Mouse (Mus musculus) layer of hippocampus, adult 9-10 months (tissue): ENCODE results near the gene Clec3a.

ENCODE experiments used
- DNase-seq: peaks from one replicate; pipeline ENCODE4 v3.0.0; 2022; ENCODE audit warnings: low spot score

Gene Clec3a

GRCm38 (mm10) chr8:114417786-114418185 lies at the start of gene Clec3a:
Clec3a (plus strand) TSS chr8:114418086.
- DNase-seq = no peak

- peak; percentile 81 for DNase-seq
These were observed 48.6 kb upstream of the Clec3a start for GRCm38 (mm10) chr8:114369038-114369976.

- no peak for DNase-seq
These were observed 43.5 kb upstream of the Clec3a start for GRCm38 (mm10) chr8:114374390-114374789.

GRCm38 (mm10) chr8:114384189-114384588 lies 33.7 kb upstream of the Clec3a start:
- DNase-seq = no peak

GRCm38 (mm10) chr8:114387494-114387893 lies 30.4 kb upstream of the Clec3a start:
- DNase-seq = no peak

- no peak for DNase-seq
These were observed 27.2 kb upstream of the Clec3a start for GRCm38 (mm10) chr8:114390465-114391254.

GRCm38 (mm10) chr8:114398326-114398725 lies 19.6 kb upstream of the Clec3a start:
- DNase-seq = no peak

GRCm38 (mm10) chr8:114399273-114399672 lies 18.6 kb upstream of the Clec3a start:
- no peak for DNase-seq

GRCm38 (mm10) chr8:114401679-114402078 lies 16.2 kb upstream of the Clec3a start:
- DNase-seq = no peak

- DNase-seq = no peak
These were observed 6.5 kb upstream of the Clec3a start for GRCm38 (mm10) chr8:114411421-114411820.

- no peak for DNase-seq
These were observed 600 bp downstream of the Clec3a start for GRCm38 (mm10) chr8:114418486-114418885.

GRCm38 (mm10) chr8:114418904-114419303 lies 1.0 kb downstream of the Clec3a start:
- no peak for DNase-seq

- no peak for DNase-seq
These were observed 3.7 kb downstream of the Clec3a start for GRCm38 (mm10) chr8:114421544-114421943.

GRCm38 (mm10) chr8:114438236-114438635 lies 20.4 kb downstream of the Clec3a start:
- no peak for DNase-seq

GRCm38 (mm10) chr8:114439334-114440204 lies 21.7 kb downstream of the Clec3a start, which contains the start of gene Wwox:
Wwox (plus strand) TSS chr8:114439655.
- peak; percentile 100 for DNase-seq

- DNase-seq = no peak
These were observed 22.3 kb downstream of the Clec3a start for GRCm38 (mm10) chr8:114440205-114440589.

- DNase-seq = no peak
These were observed 23.7 kb downstream of the Clec3a start for GRCm38 (mm10) chr8:114441616-114442015.

- no peak for DNase-seq
These were observed 29.0 kb downstream of the Clec3a start for GRCm38 (mm10) chr8:114446884-114447283.

GRCm38 (mm10) chr8:114452278-114452677 lies 34.4 kb downstream of the Clec3a start:
- no peak for DNase-seq

- peak; percentile 26 for DNase-seq
These were observed 34.9 kb downstream of the Clec3a start for GRCm38 (mm10) chr8:114452781-114453221.

- no peak for DNase-seq
These were observed 37.4 kb downstream of the Clec3a start for GRCm38 (mm10) chr8:114455302-114455701.

GRCm38 (mm10) chr8:114455953-114456352 lies 38.1 kb downstream of the Clec3a start:
- DNase-seq = no peak
